Mouse (Mus musculus): ENCODE measurements around the gene Cdh13. TPM values are rescaled to one million over a fixed set of nuclear protein-coding genes. Genes with fewer than 3 reads are reported as not detected.
"Not testable (repeated sequence)": the region's sequence is repeated elsewhere in the genome, so short reads cannot be mapped to it uniquely, and the experiment has no call there.

Gene Cdh13
- polyA plus RNA-seq, 1 experiment from 2014 or later, result 120 TPM

GRCm38 (mm10) chr8:119352977-119353658, 1069.6 kb downstream of the Cdh13 start:
- ATAC-seq (ENCODE audit: low FRiP score), result no peak
- Histone ChIP-seq H3K4me2 (no peak overlapping the region), H3K4me1 (no peaks in the 10 kb centered on the region), H3K27me3 (replicated peaks) (no peaks in the 10 kb centered on the region), H3K4me3 (replicated peaks) (no peak overlapping the region), H3K9ac (replicated peaks) (no peak overlapping the region), H3K36me3 (peaks cover 19% of the 10 kb centered on the region), H3K9me3 (replicated peaks) (no peaks in the 10 kb centered on the region), H3K27ac (replicated peaks) (no peak overlapping the region)
- WGBS, result 83% methylated on average over 10 of the region's 10 CpGs

- Histone ChIP-seq H3K9ac (replicated peaks) (no peak overlapping the region), H3K9me3 (replicated peaks) (no peaks in the 10 kb centered on the region), H3K4me1 (no peaks in the 10 kb centered on the region), H3K27me3 (replicated peaks) (no peaks in the 10 kb centered on the region), H3K27ac (replicated peaks) (no peak overlapping the region), H3K4me3 (replicated peaks) (no peak overlapping the region), H3K36me3 (peaks cover 14% of the 10 kb centered on the region), H3K4me2 (no peak overlapping the region)
- no peak for ATAC-seq (ENCODE audit: low FRiP score)
- WGBS, result 91% methylated on average over 6 of the region's 6 CpGs
Measured at GRCm38 (mm10) chr8:119353659-119354023, 1070.1 kb downstream of the Cdh13 start.

DNA sequence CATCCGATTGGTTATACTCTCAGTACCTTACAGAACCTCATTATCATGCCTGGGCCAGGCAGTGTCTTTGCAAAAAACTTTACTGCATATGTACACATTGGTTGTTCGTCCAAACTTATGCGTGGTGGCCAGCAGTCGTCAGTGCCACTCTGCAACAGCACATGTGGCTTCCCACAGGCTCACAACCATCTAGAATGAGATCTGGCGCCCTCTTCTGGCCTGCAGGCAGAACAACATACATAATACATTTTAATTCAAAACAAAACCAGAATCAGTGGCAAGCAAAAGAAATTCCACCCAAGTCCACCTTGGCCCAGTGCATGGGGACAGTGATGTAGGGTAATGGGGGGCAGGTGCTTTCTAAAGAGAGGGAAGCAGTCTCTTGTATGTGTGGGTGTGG, 1073.1 kb downstream of the Cdh13 start:
- not testable (repeated sequence) for H3K4me3 ChIP-seq (replicated peaks); H3K9me3 ChIP-seq (replicated peaks); ATAC-seq (ENCODE audit: low FRiP score); H3K9ac ChIP-seq (replicated peaks); H3K4me1 ChIP-seq; H3K27me3 ChIP-seq (replicated peaks); H3K36me3 ChIP-seq; H3K4me2 ChIP-seq; H3K27ac ChIP-seq (replicated peaks)
- 61% methylated on average over 5 of the region's 5 CpGs for WGBS

DNA sequence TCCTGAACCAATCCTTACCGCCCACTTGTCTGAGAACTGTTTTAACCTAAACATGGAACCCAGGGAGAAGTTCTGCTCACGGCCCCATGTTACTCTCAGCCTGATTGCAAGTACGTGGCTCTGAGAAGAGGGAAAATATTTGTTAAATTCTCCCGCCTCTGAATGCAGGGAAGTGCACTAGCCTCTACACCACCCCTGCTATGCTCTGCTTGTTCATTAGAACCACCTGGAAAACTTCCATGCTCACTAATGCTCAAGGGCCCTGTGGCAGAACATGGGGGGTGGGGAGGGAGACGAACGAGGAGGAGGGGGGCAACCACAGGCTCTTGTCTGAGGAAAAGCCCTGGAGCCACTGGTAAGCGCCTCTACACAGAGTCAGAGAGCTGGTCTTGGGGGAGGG, 1074.6 kb downstream of the Cdh13 start:
- Histone ChIP-seq H3K4me3 (replicated peaks) (no peak overlapping the region), H3K27ac (replicated peaks) (no peak overlapping the region), H3K4me1 (no peaks in the 10 kb centered on the region), H3K9ac (replicated peaks) (no peak overlapping the region), H3K36me3 (no peaks in the 10 kb centered on the region), H3K4me2 (no peak overlapping the region), H3K27me3 (replicated peaks) (no peaks in the 10 kb centered on the region), H3K9me3 (replicated peaks) (no peaks in the 10 kb centered on the region)
- WGBS, result 80% methylated on average over 7 of the region's 7 CpGs
- ATAC-seq (ENCODE audit: low FRiP score), result no peak

DNA sequence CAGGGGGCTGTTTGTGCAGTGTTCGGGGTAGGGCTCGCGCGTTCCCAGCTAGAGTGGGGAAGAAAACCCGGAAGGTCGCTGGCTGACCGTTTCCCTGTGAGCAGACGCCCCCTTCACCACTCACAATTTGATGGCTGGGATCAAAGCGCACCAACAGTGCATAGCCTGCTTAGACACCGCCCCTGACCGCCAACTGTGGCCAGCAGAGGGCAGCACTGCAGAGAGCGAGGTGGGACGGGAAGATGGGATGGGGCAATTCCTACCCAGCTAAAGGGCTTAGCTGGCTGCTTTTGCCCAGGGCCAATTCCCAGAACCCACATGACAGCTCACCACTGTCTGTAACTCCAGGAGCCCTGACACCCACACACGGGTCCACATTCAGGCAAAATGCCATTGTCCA, 1075.3 kb downstream of the Cdh13 start:
- H3K36me3 ChIP-seq, result no peaks in the 10 kb centered on the region
- H3K4me3 ChIP-seq (replicated peaks), result no peak overlapping the region
- ATAC-seq (ENCODE audit: low FRiP score), result no peak
- WGBS, result 45% methylated on average over 14 of the region's 14 CpGs
- no peaks in the 10 kb centered on the region for H3K4me1 ChIP-seq
- H3K27me3 ChIP-seq (replicated peaks), result no peaks in the 10 kb centered on the region
- no peak overlapping the region for H3K27ac ChIP-seq (replicated peaks)
- H3K9me3 ChIP-seq (replicated peaks), result no peaks in the 10 kb centered on the region
- H3K9ac ChIP-seq (replicated peaks), result no peak overlapping the region
- H3K4me2 ChIP-seq, result no peak overlapping the region

GRCm38 (mm10) chr8:119360686-119361295, 1077.3 kb downstream of the Cdh13 start:
- Histone ChIP-seq H3K27me3 (replicated peaks) (no peaks in the 10 kb centered on the region), H3K4me3 (replicated peaks) (no peak overlapping the region), H3K4me2 (no peak overlapping the region), H3K36me3 (no peaks in the 10 kb centered on the region), H3K9ac (replicated peaks) (no peak overlapping the region), H3K9me3 (replicated peaks) (no peaks in the 10 kb centered on the region), H3K27ac (replicated peaks) (no peak overlapping the region), H3K4me1 (no peaks in the 10 kb centered on the region)
- no peak for ATAC-seq (ENCODE audit: low FRiP score)
- WGBS, result 73% methylated on average over 8 of the region's 8 CpGs

All from neural tube, embryonic 15.5 days (tissue).